Mouse (Mus musculus) adrenal gland, adult 10 weeks (tissue): ENCODE data around the gene Arhgap42. TPM values are rescaled to one million over a fixed set of nuclear protein-coding genes. Genes with fewer than 3 reads are reported as not detected.

Experiments
- polyA plus RNA-seq: library from polyadenylated mRNA; stranded (reverse); fragments of 350-450 nt; fragmentation: Illumina TruSeq; extraction: RNeasy Lipid Tissue Mini Kit (QIAGEN cat#74804); gene quantifications from one replicate; pipeline ENCODE4 v1.2.3, GENCODE M21; 2014; ENCODE audit warnings: low read depth, low replicate concordance

Gene Arhgap42
- 73.9 TPM for polyA plus RNA-seq

GRCm38 (mm10) chr9:9238438-9239391 lies at the start of gene Arhgap42:
Arhgap42 (minus strand) TSS chr9:9239101.

GRCm38 (mm10) chr9:8971491-8971890 lies 267.4 kb downstream of the Arhgap42 start, which contains the start of gene Gm16485:
Gm16485 (plus strand) TSS chr9:8971791.

